Mouse (Mus musculus) cortical plate, adult 2 months (tissue): ENCODE data around the gene B3gat2.

Source experiments
- CTCF ChIP-seq: fragments of 200-500 bp; IDR thresholded peaks from 2 replicates; pipeline ENCODE4 v1.5.1; 2011; ENCODE audit warnings: mild to moderate bottlenecking, control low read depth, low read length; ENCODE audit not compliant: insufficient read depth; ENCODE audit errors: extremely low read depth
- POLR2A ChIP-seq: fragments of 200-500 bp; IDR thresholded peaks from 2 replicates; pipeline ENCODE4 v1.6.1; 2011; ENCODE audit warnings: mild to moderate bottlenecking, low read length, control low read depth; ENCODE audit not compliant: insufficient read depth; ENCODE audit errors: extremely low read depth

DNA sequence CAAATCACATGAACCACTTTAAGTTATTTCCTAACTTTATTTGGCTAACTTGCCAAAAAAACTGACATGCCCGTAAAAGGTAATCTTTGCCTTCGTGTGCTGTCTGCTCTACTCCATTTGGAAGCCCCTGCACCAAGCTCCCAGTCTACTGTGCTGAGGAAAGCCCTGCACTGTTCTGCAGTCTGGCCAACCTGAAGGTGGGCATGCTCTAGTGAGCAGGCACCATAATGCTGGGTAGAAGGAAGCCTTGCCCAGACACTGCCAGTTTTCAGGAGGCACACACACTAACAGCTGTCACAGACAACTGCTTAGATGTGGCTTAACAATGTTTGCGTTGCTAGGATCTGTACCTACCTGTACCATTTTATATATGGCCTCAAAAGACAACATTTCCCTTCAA is 94.1 kb downstream of the B3gat2 start:
- TF ChIP-seq POLR2A (no peak), CTCF (no peak)
